Mouse (Mus musculus) urinary bladder, postnatal 14 days (tissue): Measurements from ENCODE around the gene Rbm39.
A peak's percentile ranks its signal among the peaks of the same experiment; 100 is the strongest.

Source experiments
- DNase-seq: peaks from one replicate; pipeline ENCODE4 v3.0.0; 2021; ENCODE audit warnings: low spot score

Gene Rbm39

DNA sequence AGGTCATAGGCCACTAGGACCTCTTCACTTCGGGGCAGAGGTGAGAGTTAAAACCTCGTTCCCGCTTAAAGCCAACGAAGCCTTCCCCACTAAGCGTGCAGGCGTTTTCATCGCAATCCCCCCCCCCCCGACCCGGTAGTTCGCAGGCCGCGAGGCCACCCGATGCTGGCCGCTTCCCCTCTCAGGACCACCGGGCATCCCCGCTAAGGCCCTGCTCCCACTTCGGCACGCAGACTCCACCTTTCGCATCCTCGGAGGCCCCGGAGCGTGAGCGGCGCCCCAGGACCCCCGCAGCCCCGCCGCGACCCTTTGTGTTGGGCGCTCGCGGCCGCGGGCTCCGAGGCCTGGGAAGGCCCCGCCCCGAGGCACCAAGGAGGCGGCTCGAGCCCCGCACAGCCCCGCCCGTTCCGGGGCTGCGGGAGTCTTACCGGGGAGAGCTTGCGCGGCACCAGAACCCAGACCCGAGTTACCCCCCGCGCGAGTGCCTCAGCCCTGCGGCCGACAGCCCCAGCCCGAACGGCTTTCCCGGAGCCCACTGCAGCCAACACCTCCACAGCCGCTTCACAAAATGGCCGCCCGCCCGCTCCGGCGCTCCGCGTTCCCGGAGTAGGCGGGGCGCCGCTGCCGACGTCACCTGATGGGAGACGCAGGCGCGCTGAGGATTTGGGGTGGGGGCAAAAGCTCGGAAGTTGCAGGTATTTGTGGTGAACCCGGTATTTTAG lies 68.5 kb downstream of the Rbm39 start, which contains the start of the genes Cpne1 and Rbm12:
Gene Cpne1 (minus strand): TSS at position 608 of the 722 bp plus-strand sequence.
Gene Rbm12 (minus strand): TSS at position 621 of the 722 bp plus-strand sequence.
- peak; percentile 91 for DNase-seq

DNA sequence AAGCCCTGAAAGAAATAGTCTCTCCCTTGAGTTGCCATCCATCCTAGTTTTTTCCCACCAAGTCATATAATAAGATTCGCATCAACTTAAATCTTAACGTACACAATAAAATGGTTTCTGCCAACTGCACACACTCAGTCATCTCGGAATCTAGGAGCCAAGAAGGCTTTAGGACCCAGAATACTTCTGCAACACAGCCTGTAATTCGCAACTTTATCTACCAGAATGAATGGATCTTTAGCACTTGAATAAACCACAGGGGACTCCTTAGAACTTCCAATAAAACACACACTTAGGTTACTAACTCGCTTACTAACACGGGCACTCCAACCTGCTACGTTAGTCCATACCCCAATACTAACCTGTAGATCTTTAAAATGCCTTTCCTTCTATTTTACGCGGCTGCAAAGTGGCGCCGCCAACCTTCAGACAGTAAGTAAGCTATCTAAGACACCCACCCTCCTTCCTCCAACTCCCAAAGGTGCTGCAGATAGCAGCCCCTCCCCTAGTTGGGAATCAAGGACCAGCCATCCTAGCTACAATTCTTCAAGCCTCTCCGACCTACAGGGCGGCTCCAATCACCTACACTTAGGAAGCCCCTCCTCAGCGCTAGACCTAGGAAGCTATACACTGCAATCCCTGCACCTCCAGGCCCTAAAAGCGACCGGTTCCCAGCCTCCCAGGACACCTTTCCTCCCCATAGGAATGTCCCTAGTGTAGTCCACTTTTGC lies 69.2 kb downstream of the Rbm39 start:
- no peak for DNase-seq
